Mouse (Mus musculus): ENCODE data around the gene Nudt16l1. TPM values are rescaled to one million over a fixed set of nuclear protein-coding genes. Genes with fewer than 3 reads are reported as not detected.

Nudt16l1 gene
- total and polyA plus RNA-seq, 3 experiments, result 20.5 to 42.9 (median 21.7) TPM

DNA sequence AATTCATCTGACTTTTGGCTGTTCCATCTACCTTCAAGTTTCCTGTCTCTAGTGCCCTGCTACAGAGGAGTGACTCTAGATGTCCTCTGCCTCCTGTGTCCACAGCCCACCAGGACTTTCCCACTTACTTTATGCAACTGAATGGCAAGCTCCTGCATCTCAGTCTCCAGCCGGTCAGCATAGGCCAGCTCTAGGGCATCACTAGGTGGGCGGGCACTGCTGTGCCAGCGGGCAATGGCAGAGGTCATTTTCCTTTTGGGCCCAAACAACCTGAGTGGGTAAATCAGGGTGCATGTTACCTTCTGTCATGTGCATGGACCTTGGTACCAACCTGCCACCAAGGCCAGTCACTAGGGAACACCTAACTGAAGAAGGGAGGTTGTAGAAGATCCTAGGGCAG, 4.9 kb downstream of the Nudt16l1 start:
- ATAC-seq (ENCODE audit: extremely low read depth, insufficient number of reproducible peaks, low FRiP score, poor library complexity, severe bottlenecking) (no peak), DNase-seq (ENCODE audit: low spot score) (no peak)
- Histone ChIP-seq H3K4me3 (ENCODE audit: low read depth, low read length) (no peak overlapping the region), H3K9me3 (replicated peaks) (no peaks in the 10 kb centered on the region), H3K36me3 (replicated peaks) (peaks cover 88% of the 10 kb centered on the region), H3K4me1 (ENCODE audit: insufficient read depth, low read depth, low read length) (peaks cover 23% of the 10 kb centered on the region), H3K27me3 (ENCODE audit: insufficient read depth, low read length) (no peaks in the 10 kb centered on the region)
- TF ChIP-seq GATA2 (IDR thresholded peaks at IDR 0.05; ENCODE audit: borderline replicate concordance, low read depth, low read length) (no peak), GATA1 (IDR thresholded peaks at IDR 0.05; ENCODE audit: borderline replicate concordance, low read length) (no peak), TAL1 (conservative IDR thresholded peaks at IDR 0.05; ENCODE audit: low read depth, low read length) (no peak), CTCF (IDR thresholded peaks at IDR 0.05; ENCODE audit: low read depth, low read length) (no peak), POLR2AphosphoS5 (IDR thresholded peaks at IDR 0.05; ENCODE audit: insufficient replicate concordance, low read depth, low read length) (no peak)

DNA sequence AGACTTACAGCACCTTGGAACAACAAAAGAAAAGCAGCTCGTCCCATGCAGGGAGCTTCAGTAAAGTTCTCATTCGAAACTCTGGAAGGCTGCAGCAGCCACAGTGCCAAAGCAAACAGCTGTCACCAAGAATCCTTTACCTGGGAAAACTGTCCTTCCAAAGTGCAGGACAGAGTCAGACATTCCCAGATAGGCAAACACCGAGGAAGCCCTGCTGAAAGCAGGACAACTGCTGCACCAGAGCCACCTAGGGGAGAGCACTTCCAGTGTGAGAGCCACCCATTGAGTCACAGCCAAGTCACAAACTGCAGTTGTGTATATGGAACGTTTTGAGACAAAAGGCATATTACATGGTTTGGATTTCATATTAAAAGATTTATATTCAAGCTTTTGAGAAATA, 6.9 kb downstream of the Nudt16l1 start:
- no peak overlapping the region for H3K4me3 ChIP-seq (ENCODE audit: low read depth, low read length)
- H3K27me3 ChIP-seq (ENCODE audit: insufficient read depth, low read length), result no peaks in the 10 kb centered on the region
- peaks cover 5% of the 10 kb centered on the region for H3K4me1 ChIP-seq (ENCODE audit: insufficient read depth, low read depth, low read length)
- no peaks in the 10 kb centered on the region for H3K9me3 ChIP-seq (replicated peaks)
- DNase-seq (ENCODE audit: low spot score) (no peak), ATAC-seq (ENCODE audit: extremely low read depth, insufficient number of reproducible peaks, low FRiP score, poor library complexity, severe bottlenecking) (no peak)
- H3K36me3 ChIP-seq (replicated peaks), result peaks cover 87% of the 10 kb centered on the region
- TF ChIP-seq TAL1 (conservative IDR thresholded peaks at IDR 0.05; ENCODE audit: low read depth, low read length), result no peak
- no peak for TF ChIP-seq GATA1 (IDR thresholded peaks at IDR 0.05; ENCODE audit: borderline replicate concordance, low read length)
- TF ChIP-seq GATA2 (IDR thresholded peaks at IDR 0.05; ENCODE audit: borderline replicate concordance, low read depth, low read length), result no peak
- no peak for TF ChIP-seq POLR2AphosphoS5 (IDR thresholded peaks at IDR 0.05; ENCODE audit: insufficient replicate concordance, low read depth, low read length)
- no peak for TF ChIP-seq CTCF (IDR thresholded peaks at IDR 0.05; ENCODE audit: low read depth, low read length)

DNA sequence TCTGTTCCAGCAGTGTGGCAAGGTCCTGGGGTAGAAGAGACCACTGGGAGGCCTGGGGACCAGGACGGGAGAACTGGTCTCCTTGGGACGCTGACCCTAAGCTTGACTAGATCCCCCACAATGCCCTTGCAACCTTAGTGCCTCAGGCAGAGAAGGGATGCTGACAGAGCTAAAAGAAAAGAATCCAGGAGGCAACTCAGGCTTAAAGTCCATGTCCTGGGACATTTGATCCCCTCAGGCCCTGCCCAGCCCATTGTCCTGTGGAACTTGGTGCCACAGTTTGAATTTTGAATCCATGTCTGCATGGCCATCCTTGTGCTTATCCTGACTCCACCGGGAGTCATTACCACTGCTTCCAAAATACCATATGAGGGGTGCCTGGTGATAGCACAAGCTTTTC, 7.6 kb downstream of the Nudt16l1 start:
- H3K36me3 ChIP-seq (replicated peaks), result peaks cover 86% of the 10 kb centered on the region
- no peak for DNase-seq (ENCODE audit: low spot score)
- H3K4me1 ChIP-seq (ENCODE audit: insufficient read depth, low read depth, low read length), result no peaks in the 10 kb centered on the region
- no peak for ATAC-seq (ENCODE audit: extremely low read depth, insufficient number of reproducible peaks, low FRiP score, poor library complexity, severe bottlenecking)
- no peak for TF ChIP-seq GATA1 (IDR thresholded peaks at IDR 0.05; ENCODE audit: borderline replicate concordance, low read length)
- no peak for TF ChIP-seq POLR2AphosphoS5 (IDR thresholded peaks at IDR 0.05; ENCODE audit: insufficient replicate concordance, low read depth, low read length)
- no peak for TF ChIP-seq CTCF (IDR thresholded peaks at IDR 0.05; ENCODE audit: low read depth, low read length)
- no peak for TF ChIP-seq TAL1 (conservative IDR thresholded peaks at IDR 0.05; ENCODE audit: low read depth, low read length)
- TF ChIP-seq GATA2 (IDR thresholded peaks at IDR 0.05; ENCODE audit: borderline replicate concordance, low read depth, low read length), result no peak
- no peak overlapping the region for H3K4me3 ChIP-seq (ENCODE audit: low read depth, low read length)
- no peaks in the 10 kb centered on the region for H3K27me3 ChIP-seq (ENCODE audit: insufficient read depth, low read length)
- H3K9me3 ChIP-seq (replicated peaks), result no peaks in the 10 kb centered on the region

DNA sequence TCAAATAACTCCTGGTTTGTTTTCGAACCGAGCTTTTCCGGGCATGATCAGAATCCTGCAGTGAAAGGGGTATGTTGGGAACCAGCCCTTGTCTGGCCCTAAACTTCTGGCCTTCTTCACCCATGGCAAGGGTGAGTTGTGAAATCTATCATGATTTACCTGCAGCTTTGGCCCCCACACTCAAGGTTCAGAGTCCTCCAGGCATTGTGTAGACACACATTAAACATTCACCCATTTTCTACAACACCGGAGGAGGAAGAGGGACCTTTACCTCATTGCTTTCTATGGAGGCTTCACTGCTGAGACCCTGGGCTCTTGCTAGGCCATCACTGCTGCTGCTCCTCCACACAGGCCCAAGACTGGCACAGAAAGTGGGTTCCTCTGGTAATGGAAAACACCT, 8.8 kb downstream of the Nudt16l1 start:
- Histone ChIP-seq H3K4me3 (ENCODE audit: low read depth, low read length) (no peak overlapping the region), H3K27me3 (ENCODE audit: insufficient read depth, low read length) (no peaks in the 10 kb centered on the region), H3K4me1 (ENCODE audit: insufficient read depth, low read depth, low read length) (no peaks in the 10 kb centered on the region), H3K9me3 (replicated peaks) (no peaks in the 10 kb centered on the region), H3K36me3 (replicated peaks) (peaks cover 86% of the 10 kb centered on the region)
- TF ChIP-seq POLR2AphosphoS5 (IDR thresholded peaks at IDR 0.05; ENCODE audit: insufficient replicate concordance, low read depth, low read length), result no peak
- TF ChIP-seq GATA2 (IDR thresholded peaks at IDR 0.05; ENCODE audit: borderline replicate concordance, low read depth, low read length), result no peak
- TF ChIP-seq CTCF (IDR thresholded peaks at IDR 0.05; ENCODE audit: low read depth, low read length), result no peak
- no peak for TF ChIP-seq GATA1 (IDR thresholded peaks at IDR 0.05; ENCODE audit: borderline replicate concordance, low read length)
- no peak for TF ChIP-seq TAL1 (conservative IDR thresholded peaks at IDR 0.05; ENCODE audit: low read depth, low read length)
- ATAC-seq (ENCODE audit: extremely low read depth, insufficient number of reproducible peaks, low FRiP score, poor library complexity, severe bottlenecking) (no peak), DNase-seq (ENCODE audit: low spot score) (no peak)

DNA sequence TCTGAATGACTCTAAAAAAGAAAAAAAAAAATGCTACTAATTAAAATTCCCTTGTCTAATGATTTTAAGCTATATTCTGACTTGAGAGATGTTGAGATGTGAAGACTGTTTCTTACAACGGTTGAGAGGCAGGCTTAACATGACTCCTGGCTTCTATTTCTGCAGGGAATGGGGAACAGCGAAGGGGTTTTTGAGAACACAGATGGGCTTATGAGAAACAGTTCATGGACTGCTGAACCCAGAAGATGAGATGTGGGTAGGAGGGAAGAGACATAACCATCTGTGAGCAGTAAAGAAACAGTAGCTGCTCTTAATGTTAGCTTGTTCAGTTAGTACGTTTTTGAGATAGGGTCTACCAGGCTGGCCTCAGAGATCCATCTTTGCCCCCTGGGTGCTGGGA, 18.0 kb downstream of the Nudt16l1 start:
- Histone ChIP-seq H3K4me3 (ENCODE audit: low read depth, low read length) (no peak overlapping the region), H3K9me3 (replicated peaks) (no peaks in the 10 kb centered on the region), H3K27me3 (ENCODE audit: insufficient read depth, low read length) (no peaks in the 10 kb centered on the region), H3K4me1 (ENCODE audit: insufficient read depth, low read depth, low read length) (peaks cover 11% of the 10 kb centered on the region), H3K36me3 (replicated peaks) (peaks cover 93% of the 10 kb centered on the region)
- TF ChIP-seq GATA1 (IDR thresholded peaks at IDR 0.05; ENCODE audit: borderline replicate concordance, low read length) (no peak), GATA2 (IDR thresholded peaks at IDR 0.05; ENCODE audit: borderline replicate concordance, low read depth, low read length) (no peak), TAL1 (conservative IDR thresholded peaks at IDR 0.05; ENCODE audit: low read depth, low read length) (no peak), CTCF (IDR thresholded peaks at IDR 0.05; ENCODE audit: low read depth, low read length) (no peak)
- DNase-seq (ENCODE audit: low spot score), result no peak
- ATAC-seq (ENCODE audit: extremely low read depth, insufficient number of reproducible peaks, low FRiP score, poor library complexity, severe bottlenecking), result no peak

DNA sequence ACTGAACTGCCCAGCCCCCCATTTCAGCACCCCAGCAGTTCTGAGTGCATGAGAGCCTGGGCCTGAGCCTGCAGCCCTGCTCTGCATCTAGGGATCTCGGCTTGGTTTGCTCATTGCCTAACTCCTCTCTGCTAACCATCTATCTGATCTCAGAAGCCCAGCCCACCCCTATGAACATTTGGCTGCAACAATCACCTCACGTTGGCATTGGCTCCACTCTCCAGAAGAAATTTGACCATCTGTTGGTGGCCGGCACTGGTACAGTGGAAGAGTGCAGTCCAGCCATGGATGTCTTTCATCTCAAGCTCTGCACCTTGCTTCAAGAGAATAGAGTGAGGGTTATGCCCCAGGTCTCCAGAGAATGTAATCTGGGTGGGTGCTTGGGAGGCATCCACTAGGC, 18.9 kb downstream of the Nudt16l1 start:
- Histone ChIP-seq H3K4me1 (ENCODE audit: insufficient read depth, low read depth, low read length) (peaks cover 18% of the 10 kb centered on the region), H3K36me3 (replicated peaks) (peaks cover 91% of the 10 kb centered on the region), H3K9me3 (replicated peaks) (no peaks in the 10 kb centered on the region), H3K27me3 (ENCODE audit: insufficient read depth, low read length) (no peaks in the 10 kb centered on the region), H3K4me3 (ENCODE audit: low read depth, low read length) (no peak overlapping the region)
- DNase-seq (ENCODE audit: low spot score) (no peak), ATAC-seq (ENCODE audit: extremely low read depth, insufficient number of reproducible peaks, low FRiP score, poor library complexity, severe bottlenecking) (no peak)
- no peak for TF ChIP-seq CTCF (IDR thresholded peaks at IDR 0.05; ENCODE audit: low read depth, low read length)

DNA sequence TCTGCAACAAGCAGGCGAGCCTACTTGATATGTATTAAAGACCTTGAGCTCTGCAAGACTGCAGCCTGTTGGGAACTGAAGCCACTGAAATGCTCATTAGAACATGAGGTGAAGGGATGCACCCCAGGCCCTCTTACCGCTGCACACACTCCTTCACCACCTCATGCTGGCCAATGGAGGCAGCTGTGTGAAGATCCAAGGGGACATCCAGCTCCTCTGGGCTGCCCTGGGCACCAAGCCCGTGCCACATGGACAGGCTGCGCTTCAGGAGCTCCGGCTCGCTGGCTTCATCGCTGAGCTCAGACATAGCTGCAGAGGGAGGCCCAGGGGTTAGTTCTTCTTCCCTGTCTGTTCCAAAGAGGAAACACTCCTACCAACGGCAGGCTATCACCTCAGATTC, 21.7 kb downstream of the Nudt16l1 start:
- Histone ChIP-seq H3K36me3 (replicated peaks) (peaks cover 65% of the 10 kb centered on the region), H3K9me3 (replicated peaks) (no peaks in the 10 kb centered on the region)
- no peak for TF ChIP-seq POLR2AphosphoS5 (IDR thresholded peaks at IDR 0.05; ENCODE audit: insufficient replicate concordance, low read depth, low read length)
- TF ChIP-seq GATA1 (IDR thresholded peaks at IDR 0.05; ENCODE audit: borderline replicate concordance, low read length), result no peak
- no peak for TF ChIP-seq TAL1 (conservative IDR thresholded peaks at IDR 0.05; ENCODE audit: low read depth, low read length)
- TF ChIP-seq CTCF (IDR thresholded peaks at IDR 0.05; ENCODE audit: low read depth, low read length), result no peak
- TF ChIP-seq GATA2 (IDR thresholded peaks at IDR 0.05; ENCODE audit: borderline replicate concordance, low read depth, low read length), result no peak

More for the DNA sequence above, 21.7 kb downstream of the Nudt16l1 start:
- DNase-seq (ENCODE audit: low spot score) (no peak), ATAC-seq (ENCODE audit: extremely low read depth, insufficient number of reproducible peaks, low FRiP score, poor library complexity, severe bottlenecking) (no peak)
- no peak overlapping the region for H3K4me3 ChIP-seq (ENCODE audit: low read depth, low read length)
- peaks cover 35% of the 10 kb centered on the region for H3K4me1 ChIP-seq (ENCODE audit: insufficient read depth, low read depth, low read length)
- H3K27me3 ChIP-seq (ENCODE audit: insufficient read depth, low read length), result no peaks in the 10 kb centered on the region

Data from G1E (cell line).